Mouse (Mus musculus) liver, embryonic 14.5 days (tissue): ENCODE measurements around the gene Gpi1. TPM values are rescaled to one million over a fixed set of nuclear protein-coding genes. Genes with fewer than 3 reads are reported as not detected.

Source experiments
- ATAC-seq: fragments of 200-750 bp; cut with Nextera tagmentation; 2 replicates; pipeline ENCODE4 v1.8.0; 2017; ENCODE audit warnings: moderate number of reproducible peaks, mild to moderate bottlenecking, moderate library complexity; ENCODE audit not compliant: insufficient read depth
- DNase-seq, 3 experiments: peaks; one replicate each; pipeline ENCODE4 v3.0.0-alpha.2; 2012 to 2013; ENCODE audit warnings: low read depth in 3 of 3, low spot score in 3 of 3
- H3K27ac ChIP-seq: fragments of 300-500 bp; sonication (generic); 2 replicates; pipeline ENCODE4 v1.5.1; 2014; ENCODE audit warnings: moderate library complexity, mild to moderate bottlenecking, control low read depth, inconsistent platforms
- H3K27me3 ChIP-seq: fragments of 300-500 bp; sonication (generic); 2 replicates; pipeline ENCODE4 v1.6.1; 2014; ENCODE audit warnings: mild to moderate bottlenecking, low read length, moderate library complexity; ENCODE audit not compliant: control insufficient read depth, insufficient read depth
- H3K36me3 ChIP-seq: fragments of 300-500 bp; sonication (generic); replicated peaks from 2 replicates; pipeline ENCODE4 v1.6.1; 2014; ENCODE audit warnings: low read depth; ENCODE audit not compliant: control insufficient read depth, insufficient read depth
- H3K4me1 ChIP-seq, 2 experiments: fragments of 200-500 bp in 1 of 2; fragments of 300-500 bp in 1 of 2; sonication (generic) in 1 of 2; replicated peaks; 2 replicates each; pipeline ENCODE4 v1.6.1; 2012 to 2014; ENCODE audit warnings: antibody characterized with exemption in 1 of 2, inconsistent platforms in 1 of 2, low read length in 1 of 2; ENCODE audit not compliant: control insufficient read depth in 2 of 2, insufficient read depth in 2 of 2
- H3K4me2 ChIP-seq: fragments of 300-500 bp; sonication (generic); 2 replicates; pipeline ENCODE4 v1.6.1; 2014; ENCODE audit warnings: low read depth, mild to moderate bottlenecking, control low read depth, moderate library complexity
- H3K4me3 ChIP-seq, 2 experiments: fragments of 200-500 bp in 1 of 2; fragments of 300-500 bp in 1 of 2; sonication (generic) in 1 of 2; 2 replicates each; pipeline ENCODE4 v1.5.1; 2012 to 2014; ENCODE audit warnings: low read depth in 2 of 2, low read length in 2 of 2, mild to moderate bottlenecking in 2 of 2, control low read depth in 1 of 2, inconsistent platforms in 1 of 2, moderate library complexity in 1 of 2; ENCODE audit not compliant: insufficient read depth in 1 of 2
- H3K9ac ChIP-seq: fragments of 300-500 bp; sonication (generic); replicated peaks from 2 replicates; pipeline ENCODE4 v1.6.1; 2014; ENCODE audit warnings: mild to moderate bottlenecking, control low read depth, moderate library complexity
- H3K9me3 ChIP-seq: fragments of 300-500 bp; sonication (generic); 2 replicates; pipeline ENCODE4 v1.6.1; 2016; ENCODE audit warnings: low read length, mixed read lengths; ENCODE audit not compliant: control insufficient read depth
- CTCF ChIP-seq: IDR thresholded peaks from 2 replicates; pipeline ENCODE4 v1.5.1; 2016; ENCODE audit warnings: antibody characterized with exemption, low read depth, control low read depth
- EP300 ChIP-seq: IDR thresholded peaks from 2 replicates; pipeline ENCODE4 v1.6.1; 2016; ENCODE audit warnings: antibody characterized with exemption, low read depth
- WGBS: fragments of 180-500 bp; shearing (Covaris S2); extraction: QIAGEN DNeasy Blood & Tissue Kit; methylation state at CpG from one replicate; pipeline ENCODE4 v1.1.7; 2014; ENCODE audit not compliant: insufficient replicate concordance; 5-methylcytosine and 5-hydroxymethylcytosine counted together
- polyA plus RNA-seq, 2 experiments: library from polyadenylated mRNA; depleted of rRNA in 1 of 2; stranded (reverse) in 1 of 2; unstranded in 1 of 2; fragments of >200 nt; fragmentation: Nextera tagmentation in 1 of 2; extraction: Ambion mirVana in 1 of 2; gene quantifications; 2 replicates each; pipeline versions ENCODE4 v1.2.1 to v1.2.3; 2012 to 2014

Gpi1 gene
- polyA plus RNA-seq, 2 experiments: 83.2 to 108 TPM

GRCm38 (mm10) chr7:34232785-34233725 lies 2.9 kb upstream of the Gpi1 start:
- Histone ChIP-seq H3K27ac (peak overlapping the region; percentile 46), H3K4me3 (peak overlapping the region; percentile 59 to 63), H3K4me2 (peak overlapping the region; percentile 70), H3K9me3 (no peaks in the 10 kb centered on the region), H3K9ac (peak overlapping the region; percentile 39), H3K36me3 (peaks cover 3% of the 10 kb centered on the region; the same call in 1 of the 2 replicates), H3K4me1 (peaks cover 22 to 35% of the 10 kb centered on the region in 2 experiments), H3K27me3 (no peaks in the 10 kb centered on the region)
- TF ChIP-seq CTCF (no peak), EP300 (no peak)
- 39% methylated on average over 7 of the region's 7 CpGs for WGBS
- DNase-seq: no peak
- peak; percentile 1; the same call in 1 of the 2 replicates for ATAC-seq

- peaks cover 24 to 45% of the 10 kb centered on the region in 2 experiments for H3K4me1 ChIP-seq
- H3K9ac ChIP-seq: peak overlapping the region; percentile 74
- H3K9me3 ChIP-seq: no peaks in the 10 kb centered on the region
- peaks cover 10% of the 10 kb centered on the region for H3K36me3 ChIP-seq
- ATAC-seq: peak; percentile 12; the same call in 1 of the 2 replicates
- DNase-seq: no peak
- H3K4me3 ChIP-seq: peak overlapping the region; percentile 71
- under 1% methylated on average over 19 of the region's 19 CpGs for WGBS
- peak overlapping the region; percentile 7; the same call in 1 of the 2 replicates for H3K27ac ChIP-seq
- H3K27me3 ChIP-seq: no peaks in the 10 kb centered on the region
- H3K4me2 ChIP-seq: peak overlapping the region; percentile 87
- no peak for TF ChIP-seq CTCF
- TF ChIP-seq EP300: no peak
Observed at GRCm38 (mm10) chr7:34229691-34230111, 435 bp downstream of the Gpi1 start.

GRCm38 (mm10) chr7:34229153-34229552 lies 983 bp downstream of the Gpi1 start:
- Histone ChIP-seq H3K4me2 (peak overlapping the region; percentile 87), H3K27ac (peak overlapping the region; percentile 2; the same call in 1 of the 2 replicates), H3K9ac (peak overlapping the region; percentile 74), H3K9me3 (no peaks in the 10 kb centered on the region), H3K36me3 (peaks cover 10% of the 10 kb centered on the region), H3K27me3 (no peaks in the 10 kb centered on the region), H3K4me1 (peaks cover 24 to 44% of the 10 kb centered on the region in 2 experiments), H3K4me3 (peak overlapping the region; percentile 71)
- no peak for DNase-seq
- ATAC-seq: no peak
- WGBS: 16% methylated on average over 5 of the region's 5 CpGs
- TF ChIP-seq EP300 (no peak), CTCF (no peak)

- no peaks in the 10 kb centered on the region for H3K9me3 ChIP-seq
- no peak overlapping the region for H3K9ac ChIP-seq
- TF ChIP-seq EP300: no peak
- TF ChIP-seq CTCF: no peak
- H3K27ac ChIP-seq: no peak overlapping the region
- no peak for ATAC-seq
- no peaks in the 10 kb centered on the region for H3K27me3 ChIP-seq
- DNase-seq: no peak
- WGBS: 14% methylated on average over 9 of the region's 9 CpGs
- peak overlapping the region; percentile 87 for H3K4me2 ChIP-seq
- peaks cover 24 to 44% of the 10 kb centered on the region in 2 experiments for H3K4me1 ChIP-seq
- H3K36me3 ChIP-seq: peaks cover 10% of the 10 kb centered on the region
- H3K4me3 ChIP-seq: peak overlapping the region; percentile 19 to 71; a peak in 3 of 4 replicates
Observed at GRCm38 (mm10) chr7:34228641-34229040, 1.5 kb downstream of the Gpi1 start.

- Histone ChIP-seq H3K4me1 (peaks cover 12 to 30% of the 10 kb centered on the region in 2 experiments), H3K4me2 (peak overlapping the region; percentile 24; the same call in 1 of the 2 replicates), H3K27ac (no peak overlapping the region), H3K27me3 (no peaks in the 10 kb centered on the region), H3K9ac (no peak overlapping the region), H3K9me3 (no peaks in the 10 kb centered on the region), H3K36me3 (peaks cover 19% of the 10 kb centered on the region), H3K4me3 (no peak overlapping the region)
- 76% methylated on average over 12 of the region's 12 CpGs for WGBS
- DNase-seq: no peak
- TF ChIP-seq CTCF (peak; percentile 51), EP300 (no peak)
- no peak for ATAC-seq
Observed at GRCm38 (mm10) chr7:34226846-34227245, 3.3 kb downstream of the Gpi1 start.
